Mouse (Mus musculus) limb, embryonic 10.5 days (tissue): ENCODE data around the gene E130311K13Rik. TPM values are rescaled to one million over a fixed set of nuclear protein-coding genes. Genes with fewer than 3 reads are reported as not detected.
A peak's percentile ranks its signal among the peaks of the same experiment; 100 is the strongest.

Source experiments
- DNase-seq: peaks from one replicate; pipeline ENCODE4 v3.0.0-alpha.2; 2017; ENCODE audit warnings: low spot score
- H3K27ac ChIP-seq: fragments of 300-500 bp; sonication (generic); 2 replicates; pipeline ENCODE4 v1.5.1; 2016; ENCODE audit warnings: mild to moderate bottlenecking
- H3K27me3 ChIP-seq: fragments of 300-500 bp; sonication (generic); 2 replicates; pipeline ENCODE4 v1.6.1; 2016; ENCODE audit warnings: low read depth, mild to moderate bottlenecking; ENCODE audit not compliant: poor library complexity, severe bottlenecking
- H3K36me3 ChIP-seq: fragments of 300-500 bp; sonication (generic); 2 replicates; pipeline ENCODE4 v1.6.1; 2016; ENCODE audit warnings: mild to moderate bottlenecking, moderate library complexity
- H3K4me1 ChIP-seq: fragments of 300-500 bp; sonication (generic); 2 replicates; pipeline ENCODE4 v1.6.1; 2016
- H3K4me3 ChIP-seq: fragments of 300-500 bp; sonication (generic); 2 replicates; pipeline ENCODE4 v1.5.1; 2016; ENCODE audit warnings: mild to moderate bottlenecking, moderate library complexity
- H3K9me3 ChIP-seq: fragments of 300-500 bp; sonication (generic); replicated peaks from 2 replicates; pipeline ENCODE4 v1.6.1; 2016; ENCODE audit warnings: mild to moderate bottlenecking
- WGBS: fragments of 180-500 bp; shearing (Covaris S2); methylation state at CpG from one replicate; pipeline ENCODE4 v1.1.7; 2016; 5-methylcytosine and 5-hydroxymethylcytosine counted together
- polyA plus RNA-seq: library from polyadenylated mRNA; unstranded; fragments of >200 nt; fragmentation: Nextera tagmentation; extraction: Ambion mirVana; gene quantifications from 2 replicates; pipeline ENCODE4 v1.2.1, GENCODE M21; 2016

The E130311K13Rik gene
- polyA plus RNA-seq, 1 experiment from 2014 or later: 3.3 TPM

DNA sequence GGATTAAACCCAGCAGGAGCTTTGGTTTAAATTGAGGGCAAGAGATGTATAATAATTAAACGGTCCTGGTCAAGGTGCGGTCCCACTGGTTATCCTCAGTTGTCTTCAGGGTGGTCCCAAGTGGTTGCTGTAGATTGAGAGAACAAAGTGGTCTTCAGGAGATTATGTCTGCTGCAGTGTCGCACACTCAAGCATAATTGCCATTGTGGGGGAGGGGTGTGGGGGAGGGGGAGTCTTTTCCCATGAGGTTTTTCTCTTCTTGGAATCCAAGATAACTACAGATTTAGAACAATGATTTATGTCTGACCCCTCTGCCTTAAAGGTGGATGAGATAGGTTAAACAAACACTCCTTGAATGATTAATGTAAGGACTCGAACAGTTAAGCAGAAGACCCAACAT, 19.0 kb downstream of the E130311K13Rik start:
- Histone ChIP-seq H3K27me3 (peaks cover 2% of the 10 kb centered on the region), H3K36me3 (no peaks in the 10 kb centered on the region), H3K4me1 (peaks cover under 1% of the 10 kb centered on the region), H3K9me3 (no peaks in the 10 kb centered on the region), H3K27ac (no peak overlapping the region), H3K4me3 (no peak overlapping the region)
- 60% methylated on average over 4 of the region's 4 CpGs for WGBS
- DNase-seq: no peak

GRCm38 (mm10) chr3:63905241-63905640, 24.0 kb downstream of the E130311K13Rik start:
- Histone ChIP-seq H3K4me1 (peaks cover 6% of the 10 kb centered on the region), H3K27me3 (peaks cover 12% of the 10 kb centered on the region), H3K4me3 (peak overlapping the region; percentile 46), H3K27ac (no peak overlapping the region), H3K36me3 (no peaks in the 10 kb centered on the region), H3K9me3 (no peaks in the 10 kb centered on the region)
- peak; percentile 35 for DNase-seq
- 5% methylated on average over 18 of the region's 18 CpGs for WGBS

DNA sequence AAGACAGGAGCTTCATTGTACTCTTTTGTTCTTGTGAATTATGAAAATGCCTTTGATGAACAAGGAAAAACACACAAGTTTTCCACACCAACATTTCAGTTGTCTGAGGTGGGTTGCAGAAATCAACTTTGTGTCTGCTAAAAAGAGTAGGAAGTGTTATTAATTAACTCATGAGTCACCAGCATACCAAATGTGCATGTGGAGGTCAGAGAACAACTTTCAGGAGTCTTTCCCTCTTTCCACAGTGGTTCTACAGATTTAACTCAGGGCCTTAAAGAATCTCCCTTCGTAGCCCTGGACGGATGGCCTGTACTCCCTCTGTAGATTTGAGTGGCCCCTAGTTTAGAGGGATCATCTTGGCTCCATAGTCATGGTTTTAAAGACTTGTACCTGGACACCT, 25.1 kb downstream of the E130311K13Rik start:
- WGBS: 91% methylated on average over 2 of the region's 2 CpGs
- no peak for DNase-seq
- H3K27ac ChIP-seq: no peak overlapping the region
- no peak overlapping the region for H3K4me3 ChIP-seq
- H3K4me1 ChIP-seq: peaks cover 16% of the 10 kb centered on the region
- no peaks in the 10 kb centered on the region for H3K9me3 ChIP-seq
- peaks cover 12% of the 10 kb centered on the region for H3K27me3 ChIP-seq
- H3K36me3 ChIP-seq: no peaks in the 10 kb centered on the region

GRCm38 (mm10) chr3:63900021-63900571, 29.2 kb downstream of the E130311K13Rik start:
- Histone ChIP-seq H3K4me3 (peak overlapping the region; percentile 79), H3K27me3 (peaks cover 7% of the 10 kb centered on the region), H3K36me3 (no peaks in the 10 kb centered on the region), H3K27ac (no peak overlapping the region), H3K4me1 (peaks cover 22% of the 10 kb centered on the region), H3K9me3 (no peaks in the 10 kb centered on the region)
- DNase-seq: peak; percentile 48
- WGBS: 1% methylated on average over 12 of the region's 12 CpGs

- Histone ChIP-seq H3K4me1 (peaks cover 22% of the 10 kb centered on the region), H3K27ac (peak within 1 kb of the TSS; percentile 75)
These were observed 30.0 kb downstream of the E130311K13Rik start, which contains the start of gene Plch1 for GRCm38 (mm10) chr3:63899309-63899695. Gene Plch1, minus strand, starts transcription at chr3:63899472.

DNA sequence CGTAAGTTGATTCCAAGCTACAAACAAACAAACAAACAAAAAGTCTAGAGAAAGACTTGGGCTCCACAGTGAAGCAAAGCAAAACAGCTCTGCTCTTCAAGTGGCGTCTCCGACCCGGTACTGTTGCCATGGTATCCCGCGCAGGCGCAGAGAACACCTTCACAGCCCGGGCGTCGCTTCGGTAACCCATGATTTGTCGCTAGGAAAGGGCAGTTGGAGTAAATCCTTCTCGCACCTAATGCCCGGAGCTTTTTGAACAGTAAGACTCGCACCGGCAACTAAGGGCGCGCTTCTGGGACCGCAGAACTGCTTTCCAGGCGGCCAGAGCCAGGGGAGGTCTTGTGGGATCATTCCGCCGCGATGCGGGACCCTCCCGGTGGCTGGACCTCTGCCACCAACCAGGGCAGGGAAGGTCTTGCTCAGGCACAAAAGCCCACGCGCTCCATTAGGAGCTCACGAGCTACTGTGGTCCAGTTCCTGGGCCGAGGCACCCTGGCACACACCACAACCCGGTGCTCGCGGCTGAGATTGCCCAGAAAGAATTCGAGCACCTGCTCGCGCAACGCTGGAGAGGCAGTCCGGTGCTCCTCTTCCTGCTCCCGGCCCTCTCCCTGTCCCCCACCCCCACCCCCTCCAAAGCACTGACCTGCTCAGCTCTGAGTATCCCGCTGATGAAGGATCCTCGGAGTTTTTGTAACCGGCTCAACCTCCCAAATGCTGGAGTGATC, 30.5 kb downstream of the E130311K13Rik start:
- H3K27ac ChIP-seq: peak overlapping the region; percentile 75
- H3K4me3 ChIP-seq: peak overlapping the region; percentile 79
- under 1% methylated on average over 41 of the region's 41 CpGs for WGBS
- no peaks in the 10 kb centered on the region for H3K27me3 ChIP-seq
- DNase-seq: peak; percentile 89
- H3K4me1 ChIP-seq: peaks cover 22% of the 10 kb centered on the region
- no peaks in the 10 kb centered on the region for H3K36me3 ChIP-seq
- H3K9me3 ChIP-seq: no peaks in the 10 kb centered on the region

More at GRCm38 (mm10) chr3:63899309-63899695, 30.0 kb downstream of the E130311K13Rik start, which contains the start of gene Plch1:
- Histone ChIP-seq H3K9me3 (no peaks in the 10 kb centered on the region), H3K4me3 (peak within 1 kb of the TSS; percentile 79), H3K27me3 (0 out of 2 replicates have a peak, but pooled peaks cover 2% of the 10 kb centered on the region), H3K36me3 (no peaks in the 10 kb centered on the region)
- under 1% methylated on average over 12 of the region's 12 CpGs for WGBS
- peak; percentile 83 for DNase-seq

DNA sequence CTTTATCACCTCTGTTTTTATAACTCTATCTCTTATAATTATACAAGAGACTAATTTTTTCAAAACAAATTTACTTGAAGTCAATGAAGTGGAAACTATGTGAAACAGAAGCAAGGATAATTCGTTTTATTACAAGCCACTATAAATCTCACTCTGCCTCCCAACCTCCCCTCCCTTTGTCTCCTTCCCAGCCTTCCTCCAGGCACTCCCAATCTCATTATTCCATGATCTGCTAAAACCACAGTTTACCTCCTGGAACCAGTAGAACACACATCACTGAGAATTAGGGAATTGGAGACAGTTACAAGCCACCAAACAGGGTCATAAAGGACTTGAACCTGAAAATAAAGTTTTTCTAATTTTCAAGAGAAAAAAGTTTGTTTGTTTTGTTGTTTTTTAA, 32.1 kb downstream of the E130311K13Rik start:
- no peak overlapping the region for H3K27ac ChIP-seq
- WGBS: 15% methylated on average over 1 of the region's 1 CpGs
- no peak overlapping the region for H3K4me3 ChIP-seq

DNA sequence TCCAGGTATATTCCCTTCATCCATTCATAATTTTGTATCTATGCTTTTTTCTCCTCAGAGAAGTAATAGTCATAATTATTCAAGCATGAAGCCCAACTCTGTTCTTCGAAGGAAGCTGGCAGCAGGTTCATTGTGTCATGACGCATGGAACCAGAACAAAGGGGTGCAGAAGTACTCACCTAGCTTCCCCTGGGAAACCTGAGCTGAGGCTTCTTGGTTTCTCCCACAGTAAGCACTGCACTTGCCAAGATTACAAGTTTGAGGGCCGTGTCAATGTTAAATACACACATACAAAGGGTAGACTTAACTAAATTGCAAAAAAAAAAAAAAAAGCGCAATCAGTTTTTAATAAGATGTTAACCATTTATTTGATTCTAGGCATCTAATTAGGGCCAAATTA, 33.0 kb downstream of the E130311K13Rik start:
- no peaks in the 10 kb centered on the region for H3K36me3 ChIP-seq
- H3K9me3 ChIP-seq: no peaks in the 10 kb centered on the region
- H3K27me3 ChIP-seq: no peaks in the 10 kb centered on the region
- WGBS: 86% methylated on average over 4 of the region's 4 CpGs
- H3K4me3 ChIP-seq: no peak overlapping the region
- H3K27ac ChIP-seq: no peak overlapping the region
- H3K4me1 ChIP-seq: peaks cover 22% of the 10 kb centered on the region
- no peak for DNase-seq

More for the DNA sequence above, 32.1 kb downstream of the E130311K13Rik start:
- no peak for DNase-seq
- Histone ChIP-seq H3K9me3 (no peaks in the 10 kb centered on the region), H3K36me3 (no peaks in the 10 kb centered on the region), H3K27me3 (no peaks in the 10 kb centered on the region), H3K4me1 (peaks cover 22% of the 10 kb centered on the region)

GRCm38 (mm10) chr3:63895786-63896185, 33.5 kb downstream of the E130311K13Rik start:
- no peaks in the 10 kb centered on the region for H3K9me3 ChIP-seq
- no peaks in the 10 kb centered on the region for H3K27me3 ChIP-seq
- DNase-seq: no peak
- no peak overlapping the region for H3K27ac ChIP-seq
- H3K4me1 ChIP-seq: peaks cover 22% of the 10 kb centered on the region
- H3K4me3 ChIP-seq: no peak overlapping the region
- 60% methylated on average over 2 of the region's 2 CpGs for WGBS
- H3K36me3 ChIP-seq: no peaks in the 10 kb centered on the region

DNA sequence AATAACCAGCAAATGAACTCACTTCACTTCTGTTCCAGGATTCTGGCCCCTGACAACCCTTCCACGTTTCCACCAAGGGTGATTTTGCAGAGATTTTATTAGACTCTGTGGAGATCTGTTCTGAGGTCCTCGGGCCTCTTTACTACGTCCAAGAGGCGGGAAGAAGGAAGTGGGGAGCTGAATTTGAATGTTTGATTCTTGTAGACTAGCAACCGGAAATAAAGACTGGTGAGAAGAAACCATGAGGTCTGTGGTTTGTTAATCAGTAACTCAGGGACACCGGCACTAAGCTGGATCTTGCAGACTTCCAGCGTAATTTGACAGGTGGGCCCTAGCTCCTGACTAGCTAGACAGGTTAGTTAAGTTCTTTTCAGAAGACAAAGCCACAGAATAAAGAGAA, 35.6 kb downstream of the E130311K13Rik start:
- Histone ChIP-seq H3K4me3 (no peak overlapping the region), H3K27ac (no peak overlapping the region), H3K27me3 (no peaks in the 10 kb centered on the region), H3K4me1 (peaks cover 5% of the 10 kb centered on the region; the same call in 1 of the 2 replicates), H3K9me3 (no peaks in the 10 kb centered on the region), H3K36me3 (no peaks in the 10 kb centered on the region)
- WGBS: 57% methylated on average over 7 of the region's 7 CpGs
- no peak for DNase-seq

DNA sequence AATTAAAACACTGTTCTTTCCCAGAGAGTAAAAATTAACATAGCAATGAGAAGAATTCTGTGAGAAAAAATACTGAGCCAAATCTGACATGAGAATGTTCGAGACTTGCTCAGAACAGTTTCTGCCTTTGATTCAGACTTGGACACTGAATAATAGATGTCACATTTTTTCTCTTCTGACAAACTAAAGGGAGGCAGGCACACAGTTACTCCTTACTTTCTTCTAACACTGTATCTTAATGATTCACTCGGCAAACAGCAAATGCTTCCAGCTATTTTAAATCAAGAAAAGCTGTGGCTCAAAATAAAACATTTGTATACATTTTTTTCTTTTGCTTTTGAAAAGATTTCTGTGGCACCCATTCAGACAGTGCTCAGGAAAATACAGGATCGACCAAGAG, 37.1 kb downstream of the E130311K13Rik start:
- DNase-seq: no peak
- no peaks in the 10 kb centered on the region for H3K36me3 ChIP-seq
- H3K4me3 ChIP-seq: no peak overlapping the region
- no peaks in the 10 kb centered on the region for H3K9me3 ChIP-seq
- no peak overlapping the region for H3K27ac ChIP-seq
- no peaks in the 10 kb centered on the region; the same call in 1 of the 2 replicates for H3K4me1 ChIP-seq
- 65% methylated on average over 3 of the region's 3 CpGs for WGBS
- H3K27me3 ChIP-seq: no peaks in the 10 kb centered on the region

DNA sequence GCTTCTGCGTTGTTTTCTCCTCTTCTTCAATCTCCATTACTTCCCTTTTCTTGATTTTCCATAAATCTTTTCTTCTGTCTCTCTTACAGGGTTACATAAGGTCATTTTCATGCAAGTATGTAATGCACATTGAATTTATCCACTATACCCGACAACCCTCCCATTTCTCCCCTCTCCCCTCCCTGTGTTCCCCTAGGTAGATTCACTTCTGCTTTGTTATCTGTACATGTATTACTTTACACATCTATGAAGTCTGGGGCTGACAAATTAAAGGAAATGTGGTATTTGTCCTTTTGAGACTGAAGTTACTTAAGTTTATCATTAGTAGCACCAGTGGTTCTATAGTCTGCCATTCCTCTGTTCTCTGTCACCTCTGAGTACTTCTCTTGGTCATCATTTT, 48.2 kb downstream of the E130311K13Rik start:
- no peak for DNase-seq
- Histone ChIP-seq H3K27ac (no peak overlapping the region), H3K36me3 (no peaks in the 10 kb centered on the region), H3K4me3 (no peak overlapping the region), H3K9me3 (no peaks in the 10 kb centered on the region), H3K27me3 (no peaks in the 10 kb centered on the region), H3K4me1 (peaks cover 6% of the 10 kb centered on the region; the same call in 1 of the 2 replicates)
- 89% methylated on average over 2 of the region's 2 CpGs for WGBS

DNA sequence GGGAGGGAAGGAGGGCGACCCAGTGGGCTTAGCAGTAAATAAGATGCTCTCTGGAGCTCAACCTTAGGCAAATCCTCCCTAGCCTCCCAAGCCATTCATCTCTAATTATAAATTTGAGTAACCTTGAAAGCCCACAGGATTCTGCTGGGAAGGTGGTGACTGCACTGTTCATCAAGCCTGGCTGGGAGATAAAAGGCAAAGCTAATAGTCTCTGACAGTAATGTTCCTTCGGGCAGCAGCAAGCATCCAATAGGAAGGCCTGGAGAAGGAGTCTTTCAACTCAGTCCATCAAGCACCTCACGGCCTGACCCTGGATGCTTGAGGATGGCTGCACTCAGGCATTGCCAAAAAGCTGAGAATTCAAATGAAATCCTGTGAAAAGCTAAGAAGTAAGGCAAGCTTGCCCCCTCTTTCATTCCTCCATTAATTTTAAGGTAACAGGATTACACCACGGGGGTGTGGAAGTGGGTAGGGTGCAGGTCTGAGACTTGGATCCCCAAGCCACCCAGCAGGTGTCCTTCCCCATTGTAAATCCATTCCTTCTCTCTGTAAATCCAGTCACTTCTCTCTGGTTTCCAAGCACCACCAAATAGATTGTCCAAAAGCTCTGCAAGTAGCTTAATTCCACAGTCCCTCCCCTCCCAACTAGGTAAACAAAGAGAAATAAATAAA, 50.1 kb downstream of the E130311K13Rik start:
- peaks cover 6% of the 10 kb centered on the region; the same call in 1 of the 2 replicates for H3K4me1 ChIP-seq
- H3K4me3 ChIP-seq: no peak overlapping the region
- no peak for DNase-seq
- no peaks in the 10 kb centered on the region for H3K27me3 ChIP-seq
- 48% methylated on average over 4 of the region's 4 CpGs for WGBS
- no peak overlapping the region for H3K27ac ChIP-seq
- no peaks in the 10 kb centered on the region for H3K9me3 ChIP-seq
- H3K36me3 ChIP-seq: no peaks in the 10 kb centered on the region
